Comparison of ENCODE assay signal across 10 mouse cellular contexts in genomic region chr1:165700933-165701518, GRCm38 (mm10). TPM values are rescaled to one million over a fixed set of nuclear protein-coding genes. Genes with fewer than 3 reads are reported as not detected.
A peak's percentile ranks its signal among the peaks of the same experiment; 100 is the strongest.
DNase-seq lines count a peak whose midpoint lies in the region; ATAC-seq lines count a peak whose summit lies in the region.
"Had no signal": no experiment of that assay in that cellular context is flagged by ENCODE, and none has a peak within 500 bp of the region (broad histone marks: within the 10 kb centered on the region; RNA-seq: fewer than 3 reads in every experiment).

No protein-coding gene starts in this region.

- ATAC-seq in lung, embryonic 15.5 days (ENCODE audit: borderline replicate concordance, extremely low read depth, low FRiP score, low TSS enrichment): no peak
- no peak for ATAC-seq in forebrain, embryonic 12.5 days (ENCODE audit: low FRiP score)
- ATAC-seq: Patski had no signal

- DNase-seq in kidney, postnatal 4 days: peak; percentile 31 to 59
- no peak for DNase-seq in kidney, adult 18-20 months
- no peak for DNase-seq in heart, embryonic 10.5 days (ENCODE audit: low spot score)
- peak; percentile 62 to 66 for DNase-seq in thymus, postnatal 10 days (ENCODE audit: low spot score in 2 of 2)
- DNase-seq in embryo, embryonic 9.5 days (ENCODE audit: extremely low spot score): no peak
- DNase-seq in frontal cortex, postnatal 14 days (ENCODE audit: low spot score in 2 of 2): no peak
- DNase-seq: cerebellum, postnatal 10 days had no signal

- no peaks in the 10 kb centered on the region for H3K27me3 ChIP-seq in heart, embryonic 10.5 days (ENCODE audit: insufficient read depth, poor library complexity, severe bottlenecking)
- H3K27me3 ChIP-seq in lung, embryonic 15.5 days: no peaks in the 10 kb centered on the region
- peaks cover 42% of the 10 kb centered on the region for H3K27me3 ChIP-seq in forebrain, embryonic 12.5 days

- WGBS in heart, embryonic 10.5 days: 19% methylated on average over 6 of the region's 6 CpGs
- WGBS in lung, embryonic 15.5 days: 49% methylated on average over 6 of the region's 6 CpGs
- WGBS in forebrain, embryonic 12.5 days: 87% methylated on average over 6 of the region's 6 CpGs

- peaks cover 33% of the 10 kb centered on the region; the same call in 1 of the 2 replicates for H3K36me3 ChIP-seq in heart, embryonic 10.5 days
- no peaks in the 10 kb centered on the region for H3K36me3 ChIP-seq in lung, embryonic 15.5 days
- H3K36me3 ChIP-seq in forebrain, embryonic 12.5 days (replicated peaks): no peaks in the 10 kb centered on the region

- H3K9me3 ChIP-seq in heart, embryonic 10.5 days: no peaks in the 10 kb centered on the region
- H3K9me3 ChIP-seq in lung, embryonic 15.5 days: no peaks in the 10 kb centered on the region
- no peaks in the 10 kb centered on the region for H3K9me3 ChIP-seq in forebrain, embryonic 12.5 days

- H3K4me3 ChIP-seq in heart, embryonic 10.5 days: peak overlapping the region; percentile 48
- H3K4me3 ChIP-seq in lung, embryonic 15.5 days: no peak overlapping the region
- H3K4me3 ChIP-seq in forebrain, embryonic 12.5 days (replicated peaks): no peak overlapping the region

- H3K4me2 ChIP-seq in lung, embryonic 15.5 days: 0 out of 2 replicates have a peak overlapping the region, but pooled peaks have one; percentile 45
- H3K4me2 ChIP-seq in forebrain, embryonic 12.5 days: no peak overlapping the region

- H3K9ac ChIP-seq in lung, embryonic 15.5 days: no peak overlapping the region
- H3K9ac ChIP-seq in forebrain, embryonic 12.5 days: no peak overlapping the region

- peak overlapping the region; percentile 84 for H3K27ac ChIP-seq in heart, embryonic 10.5 days
- no peak overlapping the region for H3K27ac ChIP-seq in lung, embryonic 15.5 days
- no peak overlapping the region for H3K27ac ChIP-seq in forebrain, embryonic 12.5 days

- H3K4me1 ChIP-seq in heart, embryonic 10.5 days: peaks cover 92% of the 10 kb centered on the region
- H3K4me1 ChIP-seq in lung, embryonic 15.5 days: peaks cover 46% of the 10 kb centered on the region
- peaks cover 5% of the 10 kb centered on the region for H3K4me1 ChIP-seq in forebrain, embryonic 12.5 days

RNA-seq across cellular contexts. Expression of gene Rcsd1, which starts 8.5 kb away (rescaled TPM):
- polyA plus RNA-seq in heart, embryonic 10.5 days (2016; fragmentation: Nextera tagmentation; extraction: Ambion mirVana): 100 and 130 TPM in 2 replicates
- 37.8 and 42.8 TPM in 2 replicates for polyA plus RNA-seq in lung, embryonic 15.5 days (2015; fragmentation: Nextera tagmentation; extraction: Ambion mirVana)
- 6.7 and 8.1 TPM in 2 replicates for polyA plus RNA-seq in forebrain, embryonic 12.5 days (2016; fragmentation: Nextera tagmentation; extraction: Ambion mirVana)

Comparison
In these comparisons a context has a peak if more than half of its experiments do, and no peak if none do; other contexts are left out.
1. DNase-seq: peak in kidney, postnatal 4 days (2 of 2) and thymus, postnatal 10 days (2 of 2); none in kidney, adult 18-20 months (single experiment), heart, embryonic 10.5 days (single experiment), embryo, embryonic 9.5 days (single experiment) and frontal cortex, postnatal 14 days (0 of 2).